Mouse (Mus musculus) liver, embryonic 18 days (tissue): ENCODE measurements around the gene Serpinh1. TPM values are rescaled to one million over a fixed set of nuclear protein-coding genes. Genes with fewer than 3 reads are reported as not detected.

ENCODE experiments used
- polyA plus RNA-seq: library from polyadenylated mRNA; depleted of rRNA; stranded (reverse); fragments of >200 nt; gene quantifications from 2 replicates; pipeline ENCODE4 v1.2.3, GENCODE M21; 2012; rRNA removed

Serpinh1 gene
- 35.2 and 41.1 TPM in 2 replicates for polyA plus RNA-seq

GRCm38 (mm10) chr7:99352526-99353400 is at the start of gene Serpinh1:
Serpinh1 (minus strand) TSS chr7:99353239.

DNA sequence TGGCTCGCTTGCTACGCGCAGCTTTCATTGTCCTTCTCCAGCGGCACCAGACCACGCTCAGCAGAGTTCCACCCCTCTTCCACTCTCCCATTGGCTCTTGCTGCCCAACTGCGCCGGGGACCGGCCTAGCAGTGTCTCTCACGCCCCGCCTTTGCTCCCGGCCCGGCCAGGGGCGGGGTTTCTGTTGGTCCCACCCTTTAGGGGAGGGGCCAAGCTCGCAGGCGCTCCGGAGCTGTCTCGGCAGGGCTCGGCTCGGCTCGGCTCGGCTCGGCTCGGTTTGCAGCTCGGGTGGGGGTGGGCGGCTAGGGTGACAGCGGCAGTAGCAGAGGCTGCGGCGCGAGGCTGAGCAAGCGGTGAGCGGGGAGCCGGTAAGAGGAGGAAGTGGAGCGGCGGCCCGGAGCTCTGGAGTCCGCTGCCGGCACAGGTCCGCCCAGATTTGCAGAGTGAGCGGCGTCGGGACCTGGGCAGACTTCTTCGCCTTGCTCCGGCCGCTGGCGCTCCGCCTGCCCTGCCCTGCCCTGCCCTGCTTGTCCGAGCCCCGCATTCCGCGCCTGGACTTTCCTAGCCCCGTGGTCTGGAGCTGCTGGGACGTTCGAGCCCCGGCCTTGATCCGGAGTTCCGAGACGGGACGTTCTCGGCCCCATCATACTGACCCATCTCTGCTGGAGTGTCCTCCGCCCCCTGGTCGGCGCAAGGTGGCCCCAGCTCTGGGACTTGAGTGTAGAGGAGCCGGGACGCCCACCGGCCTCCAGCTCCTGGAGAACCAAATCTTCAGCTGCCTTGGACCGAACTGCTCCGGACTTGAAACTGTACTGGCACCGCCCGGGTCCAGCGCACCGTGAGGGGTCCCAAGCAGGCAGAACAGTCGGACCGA is 28.4 kb upstream of the Serpinh1 start, which contains the start of gene Gdpd5:
TSS of gene Gdpd5 (plus strand) at position 201 of the 874 bp plus-strand sequence.

Other genes starting within 250 kb of the Serpinh1 start
- 6.0 and 6.9 TPM in 2 replicates for gene Uvrag, start 212.1 kb downstream of the Serpinh1 start, polyA plus RNA-seq
- gene Dgat2, start 170.5 kb downstream of the Serpinh1 start, polyA plus RNA-seq = 151 and 175 TPM in 2 replicates
- 5.4 and 6.0 TPM in 2 replicates for gene Mogat2, start 114.6 kb downstream of the Serpinh1 start, polyA plus RNA-seq
- 0.06 and 0.08 TPM in 2 replicates for gene Map6, start 85.8 kb downstream of the Serpinh1 start, polyA plus RNA-seq
- 1.4 TPM in 2 replicates for gene Gdpd5, start 28.2 kb upstream of the Serpinh1 start, polyA plus RNA-seq
- 0.10 and 0.34 TPM in 2 replicates for gene Klhl35, start 112.8 kb upstream of the Serpinh1 start, polyA plus RNA-seq
- 725 and 803 TPM in 2 replicates for gene Rps3, start 130.5 kb upstream of the Serpinh1 start, polyA plus RNA-seq
- 83.7 and 86.8 TPM in 2 replicates for gene Arrb1, start 182.2 kb upstream of the Serpinh1 start, polyA plus RNA-seq